Mouse (Mus musculus) adrenal gland, postnatal 10 days (tissue): ENCODE measurements around the gene Best2. TPM values are rescaled to one million over a fixed set of nuclear protein-coding genes. Genes with fewer than 3 reads are reported as not detected.

ENCODE experiments used
- DNase-seq: peaks from one replicate; pipeline ENCODE4 v3.0.0; 2021; ENCODE audit warnings: mixed read lengths
- total RNA-seq, 2 experiments: library from RNA; stranded (reverse); gene quantifications; 2 replicates each; pipeline ENCODE4 v1.2.3; 2021

The Best2 gene
- total RNA-seq, 2 experiments from 2014 or later = not detected

DNA sequence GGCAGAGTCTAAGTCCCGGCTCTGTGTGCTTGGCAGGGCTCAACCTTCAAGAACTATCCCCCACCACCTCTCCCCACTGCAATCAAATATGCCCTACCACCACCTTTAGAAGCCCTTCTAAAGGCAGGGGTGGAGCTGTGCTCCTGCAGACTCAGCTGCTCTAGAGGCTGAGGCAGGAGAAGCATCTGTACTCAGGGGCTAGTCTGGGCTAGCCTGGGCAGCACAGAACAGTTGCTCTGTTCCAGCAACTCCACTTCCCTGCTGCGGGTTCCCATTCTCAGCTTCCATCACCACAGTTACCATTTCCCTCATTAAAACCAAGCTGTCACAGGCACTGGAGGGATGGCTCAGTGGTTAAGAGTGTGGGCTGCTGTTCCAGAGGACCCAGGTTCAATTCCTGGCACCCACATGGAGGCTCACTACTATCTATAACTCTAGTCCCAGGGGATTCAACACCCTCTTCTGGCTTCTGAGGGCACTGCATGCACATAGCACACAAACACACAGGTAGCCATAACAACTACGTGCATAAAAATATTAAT lies 7.3 kb upstream of the Best2 start:
- no peak for DNase-seq

DNA sequence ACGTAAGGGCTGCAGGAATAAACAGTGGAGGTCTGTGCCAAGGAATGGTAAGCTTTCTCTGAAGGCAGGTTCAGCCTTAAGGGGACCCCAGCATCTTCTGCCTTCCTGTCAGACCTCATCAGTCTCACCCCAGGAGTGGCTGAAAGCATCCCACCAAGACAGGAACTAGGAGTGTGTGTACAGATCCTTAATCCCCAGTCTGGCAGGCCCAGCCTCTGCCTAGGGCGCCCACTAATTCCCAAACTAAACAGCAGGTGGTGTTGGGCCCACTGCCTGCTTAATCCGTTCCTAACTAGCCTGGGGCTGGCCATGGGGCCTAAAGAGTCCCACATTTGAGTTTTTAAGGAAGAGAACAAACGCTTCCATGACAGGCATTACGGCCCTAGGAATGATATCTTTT lies 2.9 kb upstream of the Best2 start:
- no peak for DNase-seq

DNA sequence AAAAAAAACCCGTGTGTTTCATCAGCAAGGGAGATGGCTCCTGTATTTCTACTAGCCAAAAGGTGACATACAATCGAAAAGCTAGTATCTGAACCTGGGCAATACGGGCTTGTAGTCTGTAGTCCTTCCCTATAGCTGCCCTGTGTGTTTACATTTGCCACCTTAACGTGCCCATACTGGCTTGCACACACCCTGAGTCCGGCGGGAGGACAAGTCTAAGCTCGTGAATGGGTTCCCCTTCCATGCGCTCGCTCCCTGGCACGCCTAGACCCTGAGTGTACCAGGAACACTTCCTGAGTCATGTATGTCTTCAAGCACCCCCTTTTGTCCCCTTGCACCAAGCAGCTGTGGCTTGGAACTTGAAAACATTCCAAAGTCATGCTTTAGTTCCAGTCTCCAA lies 2.4 kb upstream of the Best2 start:
- no peak for DNase-seq

DNA sequence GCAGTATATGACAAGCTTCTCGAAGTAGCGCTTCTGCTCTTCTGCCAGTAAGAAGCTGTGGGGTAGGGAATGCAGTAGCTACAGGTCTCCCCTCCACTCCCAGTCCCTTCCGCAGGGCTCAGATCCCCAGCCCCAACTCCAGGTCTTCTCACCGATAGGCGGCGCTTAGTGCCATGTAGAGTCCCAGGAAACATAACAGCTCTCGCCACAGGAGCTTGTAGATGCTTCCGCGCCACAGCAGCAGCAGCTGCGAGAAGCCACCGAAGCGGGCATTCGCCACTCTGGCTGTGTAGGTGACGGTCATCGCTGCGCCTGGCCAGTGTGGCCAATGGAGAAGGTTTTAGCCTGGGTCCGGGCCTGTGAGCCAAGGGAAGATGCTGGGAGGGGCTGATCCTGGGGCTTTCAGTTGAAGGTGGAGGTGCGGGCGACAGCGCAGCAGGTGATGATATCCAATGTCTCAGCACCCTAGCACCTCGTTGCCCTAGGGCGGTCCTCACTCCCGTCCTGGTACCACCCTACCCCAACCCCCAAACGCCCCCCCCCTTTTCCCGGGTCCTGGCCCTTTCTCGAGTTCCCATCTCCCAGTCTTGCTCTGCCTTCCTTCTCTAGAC lies 996 bp downstream of the Best2 start:
- peak; percentile 79 for DNase-seq

DNA sequence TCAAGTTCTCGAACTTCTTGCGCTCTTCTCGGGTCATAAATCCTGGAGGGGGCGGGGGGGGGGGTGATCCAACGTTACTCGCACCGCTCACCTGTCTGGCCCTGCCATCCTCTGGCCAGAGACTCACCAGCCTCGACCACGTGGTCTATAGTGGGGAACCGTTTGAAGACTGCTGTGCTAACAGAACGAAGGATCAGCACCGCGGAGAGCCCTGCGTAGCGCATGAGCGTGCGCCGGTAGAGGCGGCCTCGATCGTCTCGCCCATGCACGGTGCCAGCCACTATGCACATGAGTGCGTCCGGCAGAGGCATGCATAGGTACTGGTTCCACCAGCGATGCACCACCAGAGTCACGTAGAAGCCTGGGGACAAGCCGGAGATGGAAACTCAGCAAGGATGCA lies 3.1 kb downstream of the Best2 start:
- no peak for DNase-seq

DNA sequence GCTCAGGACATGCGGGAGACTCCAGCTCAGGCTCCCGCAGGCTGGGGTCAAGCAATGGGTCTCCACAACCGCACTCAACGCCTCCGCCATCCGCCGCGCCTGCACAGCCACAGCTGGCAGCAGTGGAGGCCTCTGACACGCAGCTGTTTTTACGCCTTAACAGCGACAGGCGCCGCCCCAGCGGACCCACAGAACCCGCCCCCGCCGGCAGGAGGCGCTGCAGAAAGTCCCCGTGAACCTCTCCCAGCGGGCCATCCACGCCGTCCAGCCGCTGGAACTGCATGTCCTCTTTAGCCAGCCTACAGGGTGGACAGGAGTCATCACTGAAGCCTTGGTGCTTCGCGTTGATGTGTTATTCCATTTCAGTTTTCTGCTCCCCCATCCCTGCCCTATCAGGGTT lies 6.6 kb downstream of the Best2 start:
- peak; percentile 70 for DNase-seq

DNA sequence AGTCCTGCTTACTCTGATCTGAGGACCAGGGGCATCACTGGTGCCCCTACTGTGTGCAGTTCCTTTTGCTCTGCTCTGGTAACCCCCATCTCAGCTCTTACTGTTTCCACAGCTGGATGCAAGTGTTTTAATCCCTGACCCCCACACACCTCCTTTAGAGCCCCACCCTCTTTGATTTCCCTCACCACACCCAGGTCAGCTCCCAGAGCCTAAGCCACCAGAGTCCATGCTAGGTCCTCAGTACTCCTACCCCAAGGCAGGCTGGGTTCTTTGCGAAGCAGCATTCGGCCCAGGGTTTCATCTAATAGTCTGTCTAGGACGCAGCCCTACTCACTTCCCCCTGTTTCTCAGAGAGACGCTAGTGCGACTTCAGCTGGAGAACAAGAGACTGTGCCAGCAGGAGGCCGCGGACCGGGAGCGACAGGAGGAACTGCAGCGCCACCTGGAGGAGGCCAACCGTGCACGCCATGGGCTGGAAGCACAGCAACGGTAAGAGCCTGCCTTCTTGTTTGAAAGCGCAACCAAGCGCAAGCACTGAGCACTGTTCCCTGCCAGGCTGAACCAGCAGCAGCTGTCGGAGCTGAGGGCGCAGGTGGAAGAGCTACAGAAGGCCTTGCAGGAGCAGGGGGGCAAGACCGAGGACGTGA lies 16.6 kb downstream of the Best2 start:
- peak; percentile 94 for DNase-seq

DNA sequence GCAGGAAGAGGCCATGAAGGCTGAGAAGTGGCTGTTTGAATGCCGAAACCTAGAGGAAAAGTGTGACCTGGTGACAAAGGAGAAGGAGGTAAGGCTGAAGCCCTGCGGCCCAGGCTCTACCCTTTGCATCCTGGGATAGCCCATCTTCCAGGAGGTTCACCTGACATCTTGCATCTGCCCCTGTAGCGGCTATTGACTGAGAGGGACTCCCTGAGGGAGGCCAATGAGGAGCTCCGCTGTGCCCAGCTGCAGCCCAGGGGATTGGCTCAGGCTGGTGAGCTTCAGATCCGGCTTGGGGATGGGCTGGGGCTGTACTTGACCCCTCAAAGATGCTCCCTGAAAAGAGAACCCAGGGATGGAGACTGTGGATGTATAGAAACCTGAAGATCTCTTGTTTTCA lies 17.4 kb downstream of the Best2 start:
- DNase-seq = no peak

DNA sequence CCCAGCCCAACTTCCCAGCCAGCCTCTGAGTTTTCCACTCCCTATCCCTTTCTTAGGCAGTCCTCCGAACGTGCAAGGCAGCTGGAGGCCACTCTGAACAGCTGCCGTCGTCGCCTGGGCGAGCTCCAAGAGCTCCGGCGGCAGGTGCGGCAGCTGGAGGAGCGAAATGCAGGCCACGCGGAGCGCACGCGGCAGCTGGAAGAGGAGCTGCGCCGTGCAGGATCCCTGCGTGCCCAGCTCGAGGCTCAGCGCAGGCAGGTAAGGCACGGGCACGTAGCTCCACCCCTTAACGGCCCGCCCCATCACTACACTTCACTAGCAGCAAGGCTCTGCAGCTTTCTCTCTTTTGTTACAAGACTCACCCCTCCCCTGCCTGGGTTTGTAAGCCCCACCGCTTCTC lies 18.7 kb downstream of the Best2 start:
- DNase-seq = no peak

DNA sequence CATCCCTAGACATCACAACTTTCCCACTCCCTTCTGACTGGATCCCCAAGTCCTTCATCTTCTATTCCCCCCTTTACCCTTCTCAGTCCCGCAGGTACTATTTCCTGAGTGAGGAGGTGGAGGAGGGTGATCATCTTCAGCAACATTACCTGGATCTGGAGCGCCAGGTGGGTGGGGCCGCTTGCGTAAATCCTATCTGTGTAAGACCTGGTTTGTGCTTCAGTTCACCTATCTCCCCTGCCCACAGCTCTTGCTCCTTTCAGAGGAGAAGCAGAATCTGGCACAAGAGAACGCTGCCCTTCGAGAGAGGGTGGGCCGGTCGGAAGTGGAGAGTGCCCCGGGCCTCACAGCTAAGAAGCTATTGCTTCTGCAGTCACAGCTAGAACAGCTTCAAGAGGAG lies 20.0 kb downstream of the Best2 start:
- no peak for DNase-seq

DNA sequence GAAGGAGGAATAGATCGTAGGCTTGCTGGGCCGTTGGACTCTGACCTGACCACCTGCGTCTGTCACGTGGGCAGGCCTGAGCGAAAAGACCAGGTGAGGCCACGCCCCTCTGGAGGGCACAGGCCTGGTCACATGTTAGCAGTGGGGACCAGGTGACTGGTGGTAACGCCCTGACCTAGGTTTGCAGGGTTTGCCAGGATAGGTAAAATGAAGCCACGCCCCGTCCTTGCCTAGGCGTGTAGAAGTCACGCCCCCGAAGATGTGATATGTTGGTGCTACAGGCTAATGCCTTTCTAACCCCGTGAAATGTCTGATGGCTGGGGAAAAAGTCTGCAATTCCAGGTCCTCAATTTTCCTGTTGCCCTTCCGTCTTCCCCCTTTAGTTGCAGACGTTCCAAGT lies 23.5 kb downstream of the Best2 start:
- DNase-seq = no peak

DNA sequence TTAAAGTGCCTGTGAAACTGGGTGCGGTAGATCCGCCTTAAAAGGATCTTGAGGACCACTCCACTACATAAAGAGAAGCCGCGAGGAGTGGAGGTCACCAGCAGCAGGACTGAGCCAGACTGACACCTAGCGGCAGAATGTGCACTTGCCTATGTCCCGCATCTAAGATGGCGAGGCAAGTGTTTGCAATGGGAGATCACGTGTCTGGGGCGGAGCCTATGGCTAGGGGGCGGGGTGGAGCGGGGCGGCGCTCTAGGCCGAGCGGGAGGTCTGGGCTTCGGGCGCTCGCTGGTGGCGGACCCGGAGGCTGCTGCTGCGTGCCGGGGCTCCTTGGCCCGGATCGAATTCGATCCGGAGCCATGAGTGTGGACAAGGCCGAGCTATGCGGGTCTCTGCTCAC lies 24.0 kb downstream of the Best2 start, which contains the start of gene Hook2:
TSS of gene Hook2 (plus strand) at position 255 of the 400 bp plus-strand sequence.
- DNase-seq = peak; percentile 98

DNA sequence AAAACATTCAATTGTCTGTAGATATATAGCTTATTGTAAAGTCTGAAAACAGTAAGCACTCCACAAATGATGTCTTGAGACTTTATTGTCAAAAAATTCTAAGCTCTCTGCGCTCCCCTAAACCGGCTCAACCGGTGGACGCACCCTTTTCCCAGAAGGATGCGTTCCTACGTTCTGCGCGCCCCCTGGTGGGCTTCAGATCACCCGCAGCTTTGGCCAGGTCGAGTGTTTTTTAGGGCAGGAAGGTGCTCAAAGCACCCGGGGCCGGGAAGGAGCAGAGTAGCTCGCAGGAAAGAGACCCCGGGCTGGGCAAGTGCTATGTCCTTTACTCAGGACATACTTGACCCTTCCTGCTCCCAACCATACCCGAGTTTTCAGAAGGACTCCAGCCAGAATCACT lies 24.5 kb downstream of the Best2 start:
- DNase-seq = peak; percentile 96

DNA sequence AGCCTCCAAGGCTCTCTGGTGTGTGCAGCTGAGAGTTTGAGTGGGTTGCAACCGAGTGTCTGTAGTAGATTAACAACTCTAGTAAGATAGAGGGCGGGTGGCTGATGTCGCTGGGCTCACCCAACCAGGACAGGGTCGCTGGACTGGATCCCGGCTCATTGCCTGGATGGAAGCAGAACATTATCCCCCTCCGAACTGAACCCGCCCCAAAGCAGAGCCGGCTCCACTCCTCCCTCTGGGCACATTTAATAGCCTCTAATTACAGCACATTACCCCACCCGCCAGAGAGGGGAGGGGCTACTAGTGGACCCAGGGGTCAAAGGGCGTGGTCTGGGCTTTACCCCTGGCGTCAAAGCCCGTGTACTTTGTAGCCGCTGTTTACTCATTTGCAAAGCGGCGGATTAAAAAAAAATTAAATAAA lies 25.0 kb downstream of the Best2 start:
- peak; percentile 65 for DNase-seq

DNA sequence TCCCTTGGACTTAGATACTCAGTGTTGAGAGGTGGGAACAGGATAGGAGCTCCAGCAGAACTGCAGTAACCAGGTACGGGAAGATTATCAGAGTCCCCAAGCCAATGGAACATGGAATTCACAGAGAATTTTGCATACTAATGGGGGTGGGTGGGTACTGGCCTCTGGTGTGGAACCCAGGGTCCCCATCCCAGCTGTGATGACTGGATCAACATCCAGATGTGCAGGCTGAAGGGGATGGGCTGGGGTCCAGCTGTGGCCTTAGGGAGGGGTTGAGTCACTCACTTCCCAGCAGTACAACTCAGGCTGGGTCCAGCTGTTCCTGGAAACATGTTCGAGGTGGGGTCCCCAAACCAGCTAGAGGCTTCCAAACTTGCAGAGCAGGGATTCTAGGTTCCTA lies 26.4 kb downstream of the Best2 start:
- DNase-seq = no peak

DNA sequence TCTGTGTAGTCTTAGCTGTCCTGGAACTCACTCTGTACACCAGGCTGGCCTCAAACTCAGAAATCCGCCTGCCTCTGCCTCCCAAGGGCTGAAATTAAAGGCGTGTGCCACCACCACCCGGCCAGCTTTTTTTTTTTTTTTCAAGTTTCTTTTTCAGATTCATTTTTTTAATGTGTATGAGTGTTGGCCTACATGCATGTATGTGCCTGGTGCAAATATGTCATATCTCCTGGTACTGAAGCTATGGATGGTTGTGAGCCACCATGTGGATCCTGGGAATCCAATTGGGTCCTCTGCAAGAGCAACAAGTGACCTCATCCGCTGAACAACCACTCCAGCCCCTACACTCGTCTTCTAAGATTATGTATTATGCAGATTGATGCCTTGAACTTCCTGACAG lies 26.9 kb downstream of the Best2 start:
- DNase-seq = no peak

DNA sequence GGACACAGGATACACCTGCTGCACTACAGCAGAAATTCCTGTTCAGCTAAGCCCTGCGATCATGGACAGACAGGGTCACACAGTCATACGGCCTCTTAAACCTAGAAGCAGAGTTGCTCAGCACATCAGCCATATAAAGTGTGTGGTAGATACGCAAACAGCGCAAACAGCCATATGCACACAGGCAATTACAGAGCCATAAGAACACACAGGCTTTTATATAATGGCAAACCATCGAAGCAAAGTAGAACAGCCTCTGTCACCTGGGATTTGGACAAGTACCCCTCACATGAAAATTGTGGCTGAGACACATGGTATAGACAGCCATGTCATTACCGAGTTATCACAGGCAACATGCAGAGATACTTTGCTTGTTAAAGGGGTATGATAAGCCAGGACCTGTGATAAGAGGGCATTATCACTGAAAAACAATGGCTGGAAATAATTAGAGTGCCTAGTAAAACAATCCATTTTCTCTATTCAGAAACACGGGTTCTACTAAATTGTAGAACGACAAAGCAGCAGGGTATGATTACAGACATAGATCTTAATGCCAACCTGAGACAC lies 27.9 kb downstream of the Best2 start:
- DNase-seq = no peak

DNA sequence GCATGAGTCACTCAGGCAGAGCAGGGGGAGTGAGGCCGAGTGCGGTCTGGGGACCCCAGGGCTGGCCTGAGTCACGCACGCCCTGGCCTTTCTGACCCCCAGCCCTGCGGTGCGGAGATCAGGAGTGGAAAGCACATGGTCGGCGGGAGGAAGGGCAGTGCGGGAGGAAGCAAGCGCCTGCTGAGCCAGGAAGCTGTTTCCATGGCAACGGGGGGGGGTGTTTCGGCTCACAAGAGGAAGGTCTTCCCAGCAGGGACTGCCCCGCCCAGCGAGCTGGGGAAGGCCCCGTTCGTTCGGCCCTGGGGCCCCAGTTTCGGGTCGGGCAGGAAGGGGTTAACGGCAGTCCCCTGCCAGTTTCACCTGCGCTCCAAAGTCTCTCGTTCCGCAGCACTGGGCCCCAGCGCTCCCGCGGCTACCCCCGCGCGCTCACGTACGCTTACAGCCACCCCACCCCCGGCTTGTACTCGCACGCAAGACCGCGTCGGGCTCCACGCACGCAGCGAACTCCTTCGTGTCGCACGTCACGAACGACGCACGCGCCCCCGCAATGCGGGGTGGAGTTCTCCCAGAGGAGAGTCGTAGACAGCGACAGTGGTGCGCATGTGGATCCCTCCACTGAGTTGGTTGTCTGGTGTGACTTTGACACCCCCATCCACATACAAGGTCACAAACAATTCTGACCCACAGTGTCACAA lies 28.5 kb downstream of the Best2 start:
- DNase-seq = peak; percentile 94

DNA sequence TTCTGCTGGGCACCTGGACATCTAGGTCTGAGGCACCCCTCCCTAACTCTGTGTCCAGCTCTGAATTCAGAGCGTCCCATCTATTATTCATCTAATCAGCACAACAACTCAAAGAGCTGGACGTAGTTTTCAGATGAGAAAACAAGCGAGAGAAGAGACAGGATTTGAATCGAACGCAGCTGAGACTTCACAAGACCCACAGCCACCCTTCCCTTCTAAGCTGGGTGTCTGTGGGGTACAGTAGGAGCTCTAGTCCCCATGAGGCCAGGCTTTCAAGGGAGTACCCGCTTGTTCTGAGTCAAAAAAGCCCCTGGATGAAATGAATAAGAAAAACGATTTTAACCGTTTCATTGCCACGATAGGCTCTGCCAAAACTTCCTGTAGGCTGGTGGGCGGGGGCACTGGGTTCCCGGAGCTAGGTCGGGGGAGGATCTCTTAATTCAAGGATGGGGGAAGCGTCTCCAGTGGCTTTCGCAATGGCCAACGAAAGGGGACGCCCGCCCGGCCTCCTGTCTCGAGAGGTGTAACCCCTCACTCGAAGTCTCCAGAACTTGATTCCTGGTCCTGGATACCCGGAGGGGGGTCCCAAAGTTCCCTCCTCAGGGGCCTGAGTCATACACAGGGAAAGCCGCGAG lies 29.2 kb downstream of the Best2 start:
- no peak for DNase-seq

DNA sequence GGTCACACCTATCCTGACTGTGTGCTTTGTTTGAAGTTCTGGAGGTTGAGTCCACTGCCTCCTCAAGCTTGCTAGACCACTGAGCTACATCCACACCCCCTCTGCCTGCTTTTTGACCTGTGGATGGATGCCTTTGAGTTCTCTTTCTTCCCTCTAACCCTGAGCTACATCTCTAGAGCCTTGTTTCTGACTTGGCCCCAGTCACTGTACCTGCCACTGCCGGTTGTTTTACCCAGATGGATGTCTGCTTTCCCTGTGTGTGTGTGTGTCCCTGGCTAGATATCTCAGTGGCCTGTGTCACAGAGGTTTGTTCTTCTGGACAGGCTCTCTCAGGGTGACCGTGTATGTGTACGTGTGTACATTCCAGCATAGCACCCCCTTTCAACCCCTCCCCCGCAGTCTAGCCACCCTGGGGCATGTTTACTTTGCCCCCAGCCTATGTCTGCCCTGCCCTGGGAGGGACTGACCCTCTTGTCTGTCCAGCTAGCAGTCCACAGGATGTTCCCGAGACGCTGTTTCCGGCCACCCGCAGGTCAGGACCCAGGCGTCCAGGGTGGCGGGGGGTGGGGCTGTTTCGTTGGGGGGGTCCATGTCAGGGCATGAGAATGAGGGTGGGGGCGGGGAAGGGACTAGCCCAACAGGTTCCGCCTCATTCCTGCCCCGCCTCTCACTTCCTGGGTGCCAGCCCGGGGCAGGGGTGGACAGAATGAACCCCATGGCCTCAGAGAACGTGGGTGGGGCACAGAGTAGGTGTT lies 29.9 kb downstream of the Best2 start:
- peak; percentile 50 for DNase-seq

DNA sequence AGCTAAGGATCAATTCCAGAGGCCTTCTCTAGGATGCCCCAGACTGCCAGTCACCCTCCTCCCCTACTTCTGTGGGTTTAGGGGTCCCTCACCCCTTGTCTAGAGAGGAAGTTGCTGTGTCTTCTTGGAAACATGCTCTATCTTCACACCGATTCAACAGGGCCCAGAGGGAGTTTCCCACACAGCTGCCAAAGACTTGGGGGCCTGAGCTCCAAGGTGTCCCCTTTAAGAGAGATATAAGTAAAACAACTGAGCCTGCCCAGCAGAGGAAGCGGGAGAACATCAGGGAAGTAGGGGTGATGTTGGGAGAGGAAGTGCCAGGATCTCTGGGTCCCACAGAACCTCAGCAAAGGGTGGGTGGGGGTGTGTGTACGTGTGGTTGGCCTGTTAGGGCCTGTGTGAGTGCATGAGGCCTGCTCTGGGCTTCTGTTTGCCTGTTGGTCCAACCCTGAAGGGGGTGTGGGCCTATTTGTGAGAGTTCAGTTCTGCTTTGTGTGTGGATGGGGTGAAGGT lies 31.8 kb downstream of the Best2 start:
- DNase-seq = no peak
